Mouse (Mus musculus) hindbrain, embryonic 14.5 days (tissue): ENCODE measurements around the gene Kdm4b. TPM values are rescaled to one million over a fixed set of nuclear protein-coding genes. Genes with fewer than 3 reads are reported as not detected.
A peak's percentile ranks its signal among the peaks of the same experiment; 100 is the strongest.

Source experiments
- ATAC-seq: fragments of 200-750 bp; cut with Nextera tagmentation; 2 replicates; pipeline ENCODE4 v1.8.0; 2017; ENCODE audit warnings: moderate number of reproducible peaks, mild to moderate bottlenecking, moderate TSS enrichment, moderate library complexity; ENCODE audit not compliant: low FRiP score
- DNase-seq: peaks from one replicate; pipeline ENCODE4 v3.0.0-alpha.2; 2015; ENCODE audit warnings: low spot score
- H3K27ac ChIP-seq: fragments of 300-500 bp; sonication (generic); 2 replicates; pipeline ENCODE4 v1.5.1; 2014; ENCODE audit warnings: mild to moderate bottlenecking, moderate library complexity
- H3K27me3 ChIP-seq: fragments of 300-500 bp; sonication (generic); 2 replicates; pipeline ENCODE4 v1.6.1; 2014; ENCODE audit warnings: mild to moderate bottlenecking, low read length, mixed read lengths; ENCODE audit not compliant: control insufficient read depth, insufficient read depth
- H3K36me3 ChIP-seq: fragments of 300-500 bp; sonication (generic); replicated peaks from 2 replicates; pipeline ENCODE4 v1.6.1; 2014; ENCODE audit not compliant: control insufficient read depth, insufficient read depth
- H3K4me1 ChIP-seq: fragments of 300-500 bp; sonication (generic); replicated peaks from 2 replicates; pipeline ENCODE4 v1.6.1; 2014; ENCODE audit warnings: antibody characterized with exemption, low read length, mixed read lengths; ENCODE audit not compliant: control insufficient read depth, insufficient read depth
- H3K4me2 ChIP-seq: fragments of 300-500 bp; sonication (generic); replicated peaks from 2 replicates; pipeline ENCODE4 v1.6.1; 2014; ENCODE audit warnings: mild to moderate bottlenecking, moderate library complexity
- H3K4me3 ChIP-seq: fragments of 300-500 bp; sonication (generic); replicated peaks from 2 replicates; pipeline ENCODE4 v1.5.1; 2014; ENCODE audit warnings: mild to moderate bottlenecking, low read length
- H3K9ac ChIP-seq: fragments of 300-500 bp; sonication (generic); 2 replicates; pipeline ENCODE4 v1.6.1; 2014
- H3K9me3 ChIP-seq: fragments of 300-500 bp; sonication (generic); 2 replicates; pipeline ENCODE4 v1.6.1; 2016; ENCODE audit warnings: low read length; ENCODE audit not compliant: control insufficient read depth
- WGBS: fragments of 180-500 bp; shearing (Covaris S2); extraction: QIAGEN DNeasy Blood & Tissue Kit; methylation state at CpG from one replicate; pipeline ENCODE4 v1.1.7; 2014; 5-methylcytosine and 5-hydroxymethylcytosine counted together
- polyA plus RNA-seq: library from polyadenylated mRNA; unstranded; fragments of >200 nt; fragmentation: Nextera tagmentation; extraction: Ambion mirVana; gene quantifications from 2 replicates; pipeline ENCODE4 v1.2.1, GENCODE M21; 2014

Gene Kdm4b
- polyA plus RNA-seq, 1 experiment from 2014 or later, result 64.3 TPM

- Histone ChIP-seq H3K9ac (no peak overlapping the region), H3K27ac (peak overlapping the region; percentile 71), H3K36me3 (peaks cover 48% of the 10 kb centered on the region), H3K4me3 (no peak overlapping the region), H3K9me3 (no peaks in the 10 kb centered on the region), H3K4me2 (no peak overlapping the region), H3K4me1 (peaks cover 31% of the 10 kb centered on the region), H3K27me3 (no peaks in the 10 kb centered on the region)
- no peak for DNase-seq
- 47% methylated on average over 8 of the region's 8 CpGs for WGBS
- no peak for ATAC-seq
Measured at GRCm38 (mm10) chr17:56407379-56407778, 81.5 kb downstream of the Kdm4b start.

- ATAC-seq (0 out of 2 replicates have a peak, but pooled peaks have one; percentile 0), DNase-seq (peak; percentile 38)
- no peak overlapping the region for H3K9ac ChIP-seq
- no peak overlapping the region for H3K4me3 ChIP-seq
- peaks cover 51% of the 10 kb centered on the region for H3K36me3 ChIP-seq
- WGBS, result 32% methylated on average over 13 of the region's 13 CpGs
- H3K4me2 ChIP-seq, result no peak overlapping the region
- no peaks in the 10 kb centered on the region for H3K9me3 ChIP-seq
- no peaks in the 10 kb centered on the region for H3K27me3 ChIP-seq
- H3K27ac ChIP-seq, result peak overlapping the region; percentile 50
- peaks cover 31% of the 10 kb centered on the region for H3K4me1 ChIP-seq
Measured at GRCm38 (mm10) chr17:56408965-56409625, 83.2 kb downstream of the Kdm4b start.

GRCm38 (mm10) chr17:56409759-56410158 lies 83.9 kb downstream of the Kdm4b start:
- ATAC-seq (peak; percentile 19; the same call in 1 of the 2 replicates), DNase-seq (no peak)
- 39% methylated on average over 8 of the region's 8 CpGs for WGBS
- no peak overlapping the region for H3K4me2 ChIP-seq
- peaks cover 52% of the 10 kb centered on the region for H3K36me3 ChIP-seq
- H3K9ac ChIP-seq, result no peak overlapping the region
- H3K9me3 ChIP-seq, result no peaks in the 10 kb centered on the region
- H3K27me3 ChIP-seq, result no peaks in the 10 kb centered on the region
- no peak overlapping the region for H3K4me3 ChIP-seq
- H3K27ac ChIP-seq, result peak overlapping the region; percentile 50
- H3K4me1 ChIP-seq, result peaks cover 31% of the 10 kb centered on the region

GRCm38 (mm10) chr17:56411437-56411836 lies 85.6 kb downstream of the Kdm4b start:
- no peak overlapping the region for H3K4me3 ChIP-seq

GRCm38 (mm10) chr17:56413113-56413512 lies 87.3 kb downstream of the Kdm4b start:
- no peak for ATAC-seq
- no peak overlapping the region for H3K4me3 ChIP-seq
- H3K9me3 ChIP-seq, result no peaks in the 10 kb centered on the region
- no peak overlapping the region for H3K27ac ChIP-seq
- peaks cover 16% of the 10 kb centered on the region for H3K4me1 ChIP-seq
- no peak for DNase-seq
- peaks cover 77% of the 10 kb centered on the region for H3K36me3 ChIP-seq
- WGBS, result 78% methylated on average over 13 of the region's 13 CpGs
- no peaks in the 10 kb centered on the region for H3K27me3 ChIP-seq
- H3K4me2 ChIP-seq, result no peak overlapping the region
- H3K9ac ChIP-seq, result no peak overlapping the region

More at GRCm38 (mm10) chr17:56411437-56411836, 85.6 kb downstream of the Kdm4b start:
- Histone ChIP-seq H3K9me3 (no peaks in the 10 kb centered on the region), H3K27me3 (no peaks in the 10 kb centered on the region), H3K9ac (no peak overlapping the region), H3K4me2 (no peak overlapping the region), H3K27ac (no peak overlapping the region), H3K36me3 (peaks cover 60% of the 10 kb centered on the region), H3K4me1 (peaks cover 29% of the 10 kb centered on the region)
- no peak for ATAC-seq
- no peak for DNase-seq
- 93% methylated on average over 7 of the region's 7 CpGs for WGBS

GRCm38 (mm10) chr17:56414785-56415184 lies 88.9 kb downstream of the Kdm4b start:
- Histone ChIP-seq H3K4me2 (no peak overlapping the region), H3K36me3 (peaks cover 93% of the 10 kb centered on the region), H3K9me3 (no peaks in the 10 kb centered on the region), H3K27me3 (no peaks in the 10 kb centered on the region), H3K4me1 (peaks cover 7% of the 10 kb centered on the region), H3K9ac (no peak overlapping the region), H3K27ac (no peak overlapping the region), H3K4me3 (no peak overlapping the region)
- DNase-seq (no peak), ATAC-seq (no peak)
- WGBS, result 97% methylated on average over 9 of the region's 9 CpGs

GRCm38 (mm10) chr17:56418304-56418703 lies 92.4 kb downstream of the Kdm4b start:
- H3K27ac ChIP-seq, result no peak overlapping the region
- no peak for DNase-seq
- no peaks in the 10 kb centered on the region for H3K27me3 ChIP-seq
- no peaks in the 10 kb centered on the region for H3K9me3 ChIP-seq
- ATAC-seq, result peak; percentile 18; the same call in 1 of the 2 replicates
- H3K9ac ChIP-seq, result no peak overlapping the region
- H3K4me2 ChIP-seq, result no peak overlapping the region
- peaks cover 98% of the 10 kb centered on the region for H3K36me3 ChIP-seq
- no peak overlapping the region for H3K4me3 ChIP-seq
- H3K4me1 ChIP-seq, result no peaks in the 10 kb centered on the region
- WGBS, result 72% methylated on average over 12 of the region's 12 CpGs

- 98% methylated on average over 2 of the region's 2 CpGs for WGBS
- Histone ChIP-seq H3K27ac (no peak overlapping the region), H3K9me3 (no peaks in the 10 kb centered on the region), H3K4me2 (no peak overlapping the region), H3K27me3 (no peaks in the 10 kb centered on the region), H3K4me3 (no peak overlapping the region), H3K36me3 (peaks cover 98% of the 10 kb centered on the region), H3K4me1 (no peaks in the 10 kb centered on the region), H3K9ac (no peak overlapping the region)
- ATAC-seq, result no peak
- DNase-seq, result no peak
Measured at GRCm38 (mm10) chr17:56420022-56420421, 94.2 kb downstream of the Kdm4b start.

GRCm38 (mm10) chr17:56424726-56425583 lies 99.1 kb downstream of the Kdm4b start:
- H3K9ac ChIP-seq, result peak overlapping the region; percentile 46
- no peaks in the 10 kb centered on the region for H3K27me3 ChIP-seq
- no peaks in the 10 kb centered on the region for H3K9me3 ChIP-seq
- peak overlapping the region; percentile 54 for H3K4me2 ChIP-seq
- ATAC-seq (peak; percentile 31; the same call in 1 of the 2 replicates), DNase-seq (no peak)
- peaks cover 8% of the 10 kb centered on the region; the same call in 1 of the 2 replicates for H3K4me1 ChIP-seq
- peak overlapping the region; percentile 20 for H3K4me3 ChIP-seq
- no peak overlapping the region for H3K27ac ChIP-seq
- H3K36me3 ChIP-seq, result peaks cover 90% of the 10 kb centered on the region
- WGBS, result 21% methylated on average over 51 of the region's 77 CpGs
